11 mouse cellular contexts compared by ENCODE assay signal in the genomic region with DNA sequence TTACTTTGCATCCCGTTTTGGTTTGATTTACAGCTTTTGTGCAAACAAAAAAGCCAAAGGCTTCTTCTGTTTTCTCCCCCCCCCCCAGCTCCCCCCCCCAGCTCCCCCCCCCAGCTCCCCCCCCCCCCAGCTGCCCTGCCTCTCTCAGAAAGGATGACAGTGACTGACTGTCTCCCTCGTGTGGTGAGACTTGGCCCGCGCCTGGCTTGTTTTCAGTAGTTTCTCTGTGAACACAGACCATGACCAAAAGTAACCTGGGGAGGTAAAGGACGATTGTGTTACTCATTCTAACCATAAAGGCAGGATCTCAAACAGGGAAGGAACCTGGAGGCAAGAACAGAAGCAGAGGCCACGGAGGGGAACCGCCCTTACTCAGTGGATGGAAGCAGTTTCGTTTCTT. TPM values are rescaled to one million over a fixed set of nuclear protein-coding genes. Genes with fewer than 3 reads are reported as not detected.
DNase-seq lines count a peak whose midpoint lies in the region; ATAC-seq lines count a peak whose summit lies in the region.
"Had no signal": no experiment of that assay in that cellular context is flagged by ENCODE, and none has a peak within 500 bp of the region (broad histone marks: within the 10 kb centered on the region; RNA-seq: fewer than 3 reads in every experiment).

No protein-coding gene starts in this region.

- no peaks in the 10 kb centered on the region for H3K9me3 ChIP-seq in hindbrain, embryonic 13.5 days

- ATAC-seq in hematopoietic stem cell, adult 5-6 weeks (replicated peaks in 1 of 2; ENCODE audit: insufficient read depth in 1 of 2, low FRiP score in 2 of 2, low TSS enrichment in 1 of 2, low read depth in 1 of 2, poor library complexity in 2 of 2, severe bottlenecking in 2 of 2): peak; percentile 22 to 48; a peak in 1 of 4 replicates
- ATAC-seq in hindbrain, embryonic 13.5 days (ENCODE audit: low FRiP score): no peak

- no peak overlapping the region for H3K4me3 ChIP-seq in hindbrain, embryonic 13.5 days

- H3K9ac ChIP-seq in hindbrain, embryonic 13.5 days: no peak overlapping the region

- H3K27ac ChIP-seq in hindbrain, embryonic 13.5 days: no peak overlapping the region

- DNase-seq in gastrocnemius, adult 18-20 months (ENCODE audit: low spot score): peak; percentile 46
- DNase-seq in gastrocnemius, postnatal 25 days: no peak
- peak; percentile 53 for DNase-seq in right cerebral cortex, postnatal 4 days
- DNase-seq in right cerebral cortex, adult 18-20 months: no peak
- DNase-seq in cerebellum, adult 11-12 months: peak; percentile 77
- peak; percentile 30 for DNase-seq in retina, postnatal 1 day

- 61% methylated on average over 8 of the region's 8 CpGs for WGBS in hindbrain, embryonic 13.5 days

- no peak overlapping the region for H3K4me2 ChIP-seq in hindbrain, embryonic 13.5 days

- no peaks in the 10 kb centered on the region; the same call in 1 of the 2 replicates for H3K4me1 ChIP-seq in hindbrain, embryonic 13.5 days (replicated peaks)

- H3K36me3 ChIP-seq in hindbrain, embryonic 13.5 days: peaks cover 42% of the 10 kb centered on the region

- H3K27me3 ChIP-seq in hindbrain, embryonic 13.5 days: no peaks in the 10 kb centered on the region

RNA-seq across cellular contexts. Expression of a gene that starts 52.0 kb away (rescaled TPM):
- total RNA-seq in gastrocnemius, adult 18-20 months (2021): not detected
- not detected for total RNA-seq in gastrocnemius, postnatal 25 days (2021)
- total RNA-seq in hematopoietic stem cell, adult 5-6 weeks (2017): not detected in 2 replicates
- 0.39 and 0.44 TPM in 2 replicates for polyA plus RNA-seq in hindbrain, embryonic 13.5 days (2015; fragmentation: Nextera tagmentation; extraction: Ambion mirVana)
- total RNA-seq: gastrocnemius, postnatal 4 days had no signal
- polyA plus RNA-seq: lung, embryonic 16.5 days; stomach, embryonic 14.5 days had no signal

Comparison
In these comparisons a context has a peak if more than half of its experiments do, and no peak if none do; other contexts are left out.
1. DNase-seq: peak in gastrocnemius, adult 18-20 months (single experiment), right cerebral cortex, postnatal 4 days (single experiment), cerebellum, adult 11-12 months (single experiment) and retina, postnatal 1 day (single experiment); none in gastrocnemius, postnatal 25 days (single experiment) and right cerebral cortex, adult 18-20 months (single experiment).